Mouse (Mus musculus) lung, embryonic 14.5 days (tissue): ENCODE measurements at regions not wholly inside any gene's neighbourhood (a gene's known extent, or its start where the extent isn't known, plus 50 kb on each side); places are given as distances from the start of the nearest gene placed in this dataset.
A peak's percentile ranks its signal among the peaks of the same experiment; 100 is the strongest.

Source experiments
- ATAC-seq: fragments of 200-750 bp; cut with Nextera tagmentation; 2 replicates; pipeline ENCODE4 v1.8.0; 2017; ENCODE audit warnings: mild to moderate bottlenecking, moderate TSS enrichment, moderate library complexity; ENCODE audit not compliant: insufficient read depth
- DNase-seq: peaks from one replicate; pipeline ENCODE4 v3.0.0-alpha.2; 2015
- H3K27ac ChIP-seq: fragments of 300-500 bp; sonication (generic); 2 replicates; pipeline ENCODE4 v1.5.1; 2014; ENCODE audit warnings: low read depth, mild to moderate bottlenecking, moderate library complexity
- H3K27me3 ChIP-seq: fragments of 300-500 bp; sonication (generic); 2 replicates; pipeline ENCODE4 v1.6.1; 2014; ENCODE audit warnings: low read length, control low read depth; ENCODE audit not compliant: insufficient read depth
- H3K36me3 ChIP-seq: fragments of 300-500 bp; sonication (generic); 2 replicates; pipeline ENCODE4 v1.6.1; 2014; ENCODE audit warnings: control low read depth; ENCODE audit not compliant: insufficient read depth
- H3K4me1 ChIP-seq: fragments of 300-500 bp; sonication (generic); 2 replicates; pipeline ENCODE4 v1.6.1; 2014; ENCODE audit warnings: antibody characterized with exemption, control low read depth; ENCODE audit not compliant: insufficient read depth
- H3K4me2 ChIP-seq: fragments of 300-500 bp; sonication (generic); 2 replicates; pipeline ENCODE4 v1.6.1; 2014; ENCODE audit warnings: mild to moderate bottlenecking
- H3K4me3 ChIP-seq: fragments of 300-500 bp; sonication (generic); 2 replicates; pipeline ENCODE4 v1.5.1; 2014; ENCODE audit warnings: low read depth, low read length
- H3K9ac ChIP-seq: fragments of 300-500 bp; sonication (generic); 2 replicates; pipeline ENCODE4 v1.6.1; 2014
- H3K9me3 ChIP-seq: fragments of 300-500 bp; sonication (generic); 2 replicates; pipeline ENCODE4 v1.6.1; 2016; ENCODE audit warnings: low read depth, low read length, control low read depth
- CTCF ChIP-seq: IDR thresholded peaks from 2 replicates; pipeline ENCODE4 v1.5.1; 2016; ENCODE audit warnings: antibody characterized with exemption, low read depth
- WGBS: fragments of 180-500 bp; shearing (Covaris S2); extraction: QIAGEN DNeasy Blood & Tissue Kit; methylation state at CpG from one replicate; pipeline ENCODE4 v1.1.7; 2014; 5-methylcytosine and 5-hydroxymethylcytosine counted together

GRCm38 (mm10) chr3:149045343-149045742, 55.0 kb upstream of the Adgrl2 start:
- ATAC-seq (no peak), DNase-seq (no peak)
- Histone ChIP-seq H3K9ac (no peak overlapping the region), H3K9me3 (no peaks in the 10 kb centered on the region), H3K36me3 (no peaks in the 10 kb centered on the region), H3K4me3 (no peak overlapping the region), H3K27me3 (no peaks in the 10 kb centered on the region), H3K4me2 (no peak overlapping the region), H3K4me1 (no peaks in the 10 kb centered on the region), H3K27ac (no peak overlapping the region)
- no peak for TF ChIP-seq CTCF
- WGBS = 84% methylated on average over 5 of the region's 5 CpGs

GRCm38 (mm10) chr3:149043901-149044300, 53.5 kb upstream of the Adgrl2 start:
- H3K27ac ChIP-seq = no peak overlapping the region
- 88% methylated on average over 4 of the region's 4 CpGs for WGBS
- H3K27me3 ChIP-seq = no peaks in the 10 kb centered on the region
- H3K9me3 ChIP-seq = no peaks in the 10 kb centered on the region
- no peak overlapping the region for H3K9ac ChIP-seq
- H3K4me3 ChIP-seq = no peak overlapping the region
- no peak overlapping the region for H3K4me2 ChIP-seq
- TF ChIP-seq CTCF = no peak
- H3K4me1 ChIP-seq = no peaks in the 10 kb centered on the region
- no peak for DNase-seq
- H3K36me3 ChIP-seq = no peaks in the 10 kb centered on the region
- ATAC-seq = no peak

GRCm38 (mm10) chr3:149042527-149042926, 52.2 kb upstream of the Adgrl2 start:
- no peak overlapping the region for H3K4me2 ChIP-seq
- 56% methylated on average over 9 of the region's 9 CpGs for WGBS
- H3K36me3 ChIP-seq = no peaks in the 10 kb centered on the region
- H3K9me3 ChIP-seq = no peaks in the 10 kb centered on the region
- no peak overlapping the region for H3K9ac ChIP-seq
- no peaks in the 10 kb centered on the region for H3K4me1 ChIP-seq
- no peak overlapping the region for H3K4me3 ChIP-seq
- TF ChIP-seq CTCF = no peak
- ATAC-seq (peak; percentile 24; the same call in 1 of the 2 replicates), DNase-seq (no peak)
- H3K27ac ChIP-seq = no peak overlapping the region
- no peaks in the 10 kb centered on the region for H3K27me3 ChIP-seq

- 39% methylated on average over 3 of the region's 3 CpGs for WGBS
- Histone ChIP-seq H3K27ac (no peak overlapping the region), H3K4me2 (no peak overlapping the region), H3K36me3 (no peaks in the 10 kb centered on the region), H3K4me3 (no peak overlapping the region), H3K9me3 (no peaks in the 10 kb centered on the region), H3K27me3 (no peaks in the 10 kb centered on the region), H3K9ac (no peak overlapping the region), H3K4me1 (no peaks in the 10 kb centered on the region)
- no peak for TF ChIP-seq CTCF
- DNase-seq = no peak
- ATAC-seq = no peak
Observed at GRCm38 (mm10) chr3:149041188-149041587, 50.8 kb upstream of the Adgrl2 start.
